Mouse (Mus musculus) heart, postnatal 0 days (tissue): Measurements from ENCODE around the gene St6galnac3.

Source experiments
- CTCF ChIP-seq: IDR thresholded peaks from 2 replicates; pipeline ENCODE4 v1.5.1; 2016; ENCODE audit warnings: antibody characterized with exemption, control low read depth, low read depth
- EP300 ChIP-seq: IDR thresholded peaks from 2 replicates; pipeline ENCODE4 v1.6.1; 2016; ENCODE audit warnings: antibody characterized with exemption, low read depth

DNA sequence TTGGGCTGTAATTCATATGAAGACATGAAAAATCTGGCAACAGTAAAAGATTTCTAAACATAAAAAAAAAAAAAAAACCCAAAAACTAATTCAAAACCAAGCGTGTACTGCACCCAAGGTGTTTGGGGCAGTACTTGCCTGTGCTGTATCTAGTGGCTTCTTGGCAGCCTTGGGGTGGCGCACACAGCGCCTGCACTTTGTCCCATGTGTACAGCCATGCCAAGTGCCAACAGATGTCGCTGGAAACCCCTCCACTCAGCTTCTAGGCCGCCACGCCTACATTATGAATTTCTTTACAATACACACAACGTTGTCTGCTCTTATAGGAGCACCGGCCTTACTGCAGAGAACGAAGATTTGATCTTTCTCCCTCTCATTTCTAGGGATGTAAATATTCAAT is 130.4 kb downstream of the St6galnac3 start:
- TF ChIP-seq CTCF (no peak), EP300 (no peak)
